Mouse (Mus musculus) bone marrow, adult 2 months (tissue): ENCODE results near the gene Fam169b. TPM values are rescaled to one million over a fixed set of nuclear protein-coding genes. Genes with fewer than 3 reads are reported as not detected.

Experiments
- H3K27ac ChIP-seq: fragments of 200-500 bp; 2 replicates; pipeline ENCODE4 v1.5.1; 2012; ENCODE audit warnings: low read depth, mild to moderate bottlenecking, control low read depth, inconsistent platforms, low read length; ENCODE audit not compliant: control insufficient read depth, poor library complexity, insufficient read depth
- H3K4me1 ChIP-seq: fragments of 200-500 bp; 2 replicates; pipeline ENCODE4 v1.6.1; 2011; ENCODE audit warnings: low read length; ENCODE audit not compliant: control insufficient read depth, insufficient read depth
- H3K4me3 ChIP-seq: fragments of 200-500 bp; replicated peaks from 2 replicates; pipeline ENCODE3; 2011; ENCODE audit warnings: mild to moderate bottlenecking, low read depth, low read length, control low read depth; ENCODE audit not compliant: control insufficient read depth
- CTCF ChIP-seq: fragments of 200-500 bp; IDR thresholded peaks from 2 replicates; pipeline ENCODE4 v1.5.1; 2011; ENCODE audit warnings: low read length, control low read depth; ENCODE audit not compliant: control insufficient read depth, insufficient read depth
- POLR2A ChIP-seq: fragments of 200-500 bp; IDR thresholded peaks from 2 replicates; pipeline ENCODE4 v1.6.1; 2011; ENCODE audit warnings: low read depth, mild to moderate bottlenecking, control low read depth, low read length, borderline replicate concordance; ENCODE audit not compliant: control insufficient read depth
- WGBS: fragments of 180-500 bp; shearing (Covaris S2); methylation state at CpG from one replicate; pipeline ENCODE4 v1.1.7; 2018; 5-methylcytosine and 5-hydroxymethylcytosine counted together
- polyA plus RNA-seq: library from polyadenylated mRNA; stranded (reverse); fragments of >200 nt; gene quantifications from 2 replicates; pipeline ENCODE4 v1.2.4, GENCODE M21; 2011; ENCODE audit warnings: low replicate concordance; ENCODE audit not compliant: missing spikeins, insufficient read depth, insufficient read length

Fam169b gene
- polyA plus RNA-seq, 1 experiment, result 3.5 TPM

DNA sequence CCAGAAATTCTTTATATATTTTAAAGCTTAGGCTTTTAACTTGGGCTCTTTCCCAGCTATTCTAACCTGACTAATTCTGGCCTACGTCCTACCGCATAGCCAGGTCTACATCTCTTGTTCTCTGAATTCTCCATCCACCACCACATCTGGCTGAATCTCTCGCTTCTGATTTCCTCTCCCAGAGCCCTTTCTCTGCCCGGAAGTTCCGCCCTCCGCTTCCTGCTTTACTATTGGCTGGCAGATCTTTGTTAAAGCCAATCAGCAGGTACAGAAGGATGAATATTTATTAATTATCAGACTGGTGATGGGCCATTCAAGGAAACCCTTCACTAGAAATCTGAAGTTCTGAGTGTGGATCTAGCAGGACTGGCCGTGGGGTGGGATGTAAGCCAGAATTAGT, 27.5 kb downstream of the Fam169b start:
- 80% methylated on average over 7 of the region's 7 CpGs for WGBS
- TF ChIP-seq CTCF (no peak), POLR2A (no peak)
- no peak overlapping the region for H3K27ac ChIP-seq
- H3K4me3 ChIP-seq, result no peak overlapping the region
- H3K4me1 ChIP-seq, result no peaks in the 10 kb centered on the region

DNA sequence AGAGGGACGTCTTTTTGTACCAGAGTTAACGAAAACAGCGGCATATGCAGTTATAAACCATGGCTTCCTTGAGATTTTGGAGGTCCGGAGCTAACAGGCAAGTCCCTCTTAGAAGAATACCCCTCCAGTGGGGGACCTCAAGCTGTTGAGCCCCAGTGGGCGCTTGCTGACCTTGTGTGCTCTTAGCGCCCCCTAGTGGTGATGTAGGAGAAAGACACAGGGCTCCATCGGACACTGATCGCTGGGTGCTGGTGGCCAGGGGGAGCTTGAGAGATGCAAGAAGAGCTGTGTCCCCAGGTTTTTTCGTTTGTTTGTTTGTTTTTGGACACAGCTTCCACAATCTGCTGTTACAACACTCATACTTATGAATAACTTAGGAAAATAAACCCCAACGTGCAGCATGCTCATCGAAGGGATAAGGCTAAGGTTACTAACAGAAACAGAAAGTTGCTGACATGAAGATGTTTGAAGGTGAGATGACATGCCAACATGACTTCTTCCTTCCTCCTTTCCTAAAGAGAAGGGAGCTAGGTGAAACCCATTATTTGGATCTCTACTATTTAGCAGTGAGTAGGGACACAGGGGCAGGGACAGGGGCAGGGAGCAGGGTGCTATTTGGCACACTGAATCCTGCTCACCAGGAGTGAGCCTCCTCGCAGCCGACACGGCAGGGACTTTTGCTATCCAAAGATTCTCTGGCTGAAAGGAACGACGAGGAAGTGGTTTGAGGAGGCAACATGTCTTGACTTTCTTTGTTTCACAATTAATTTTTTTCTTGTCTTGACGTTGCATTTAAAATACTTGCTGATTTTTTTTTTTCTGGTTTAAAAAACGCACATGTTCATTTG, 29.2 kb downstream of the Fam169b start:
- WGBS, result 13% methylated on average over 18 of the region's 18 CpGs
- Histone ChIP-seq H3K27ac (no peak overlapping the region), H3K4me3 (peak overlapping the region; percentile 33), H3K4me1 (no peaks in the 10 kb centered on the region)
- TF ChIP-seq POLR2A (no peak), CTCF (peak; percentile 93)

DNA sequence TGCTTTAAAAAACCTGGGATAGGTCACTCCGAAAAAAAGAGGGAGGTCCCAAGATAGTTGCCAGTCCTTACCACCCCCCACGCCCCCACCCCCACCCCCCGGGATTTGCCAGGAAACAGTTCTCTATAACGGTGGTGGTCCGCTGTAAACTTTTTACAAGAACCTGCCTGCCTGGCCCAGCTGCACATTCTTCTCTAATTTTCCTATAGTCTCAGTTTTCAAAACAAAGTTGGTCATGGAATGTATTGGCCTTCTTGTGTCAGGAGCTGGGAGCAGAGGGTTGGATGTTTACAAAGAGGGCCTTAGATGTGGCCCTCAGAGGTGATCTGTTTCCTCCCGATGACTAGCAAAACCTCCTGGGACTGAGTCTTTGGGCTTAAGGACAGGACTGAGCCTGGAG, 30.0 kb downstream of the Fam169b start:
- H3K4me3 ChIP-seq, result no peak overlapping the region
- H3K4me1 ChIP-seq, result no peaks in the 10 kb centered on the region
- H3K27ac ChIP-seq, result no peak overlapping the region
- TF ChIP-seq POLR2A, result no peak
- TF ChIP-seq CTCF, result no peak
- 54% methylated on average over 6 of the region's 6 CpGs for WGBS

DNA sequence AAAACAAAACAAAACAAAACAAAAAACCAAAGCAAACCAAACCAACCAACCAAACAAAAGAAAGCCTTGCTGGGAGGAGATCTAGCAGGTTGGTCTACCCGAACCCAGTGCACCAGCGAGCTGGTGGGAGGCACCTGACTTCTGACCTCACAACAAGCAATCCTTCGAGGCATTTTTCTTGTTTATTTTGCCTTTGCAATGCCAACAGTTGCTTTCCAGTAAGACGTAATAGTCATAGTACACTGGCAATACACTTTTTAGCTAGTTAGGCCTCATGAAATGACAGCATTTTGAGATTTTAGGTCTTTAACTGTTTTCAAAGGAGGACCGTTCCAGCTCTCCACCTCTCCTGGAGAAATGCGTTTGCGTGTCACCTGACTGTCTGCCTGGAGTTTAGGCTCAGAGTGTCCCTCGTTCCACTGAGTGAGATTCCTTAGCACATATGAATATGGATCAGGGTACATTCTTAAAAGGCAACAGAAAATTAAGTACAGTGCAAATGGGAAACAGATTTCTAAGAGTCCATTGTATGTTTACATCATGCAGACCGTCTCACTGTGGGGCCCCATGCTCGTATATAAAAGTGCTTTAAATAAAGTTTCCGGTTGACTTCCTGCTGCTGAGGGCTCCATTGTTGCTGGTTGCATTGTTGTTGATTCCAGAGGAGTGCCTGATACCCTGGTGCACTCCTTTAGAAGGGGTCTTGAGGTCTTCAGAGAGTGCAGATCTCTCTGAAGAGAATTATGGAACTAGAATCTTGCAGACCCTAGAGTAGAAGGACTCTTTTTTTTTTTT, 32.3 kb downstream of the Fam169b start:
- Histone ChIP-seq H3K4me1 (no peaks in the 10 kb centered on the region), H3K4me3 (no peak overlapping the region), H3K27ac (no peak overlapping the region)
- TF ChIP-seq CTCF, result no peak
- TF ChIP-seq POLR2A, result no peak
- WGBS, result 63% methylated on average over 11 of the region's 11 CpGs

DNA sequence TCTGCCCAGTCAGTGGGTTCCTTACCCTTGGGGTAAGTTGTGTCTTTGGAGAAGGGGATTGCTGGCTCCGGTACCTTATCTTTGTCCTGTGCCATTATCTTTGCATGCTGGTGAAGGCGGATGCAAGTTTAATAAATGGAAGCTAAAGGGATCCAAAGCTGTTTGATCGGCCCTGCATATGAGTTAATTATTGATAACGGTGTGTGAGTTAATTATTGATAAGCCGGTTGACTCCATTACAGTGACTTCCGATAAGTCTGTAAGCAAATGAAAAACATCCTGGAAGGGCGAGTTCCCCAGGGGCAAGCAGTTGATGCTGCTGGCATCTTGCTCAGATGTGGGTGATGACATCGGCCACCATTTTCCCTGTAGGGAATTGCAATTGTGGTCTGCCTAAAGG, 33.1 kb downstream of the Fam169b start:
- TF ChIP-seq POLR2A (no peak), CTCF (no peak)
- H3K4me3 ChIP-seq, result no peak overlapping the region
- H3K4me1 ChIP-seq, result no peaks in the 10 kb centered on the region
- 87% methylated on average over 8 of the region's 8 CpGs for WGBS
- H3K27ac ChIP-seq, result no peak overlapping the region

DNA sequence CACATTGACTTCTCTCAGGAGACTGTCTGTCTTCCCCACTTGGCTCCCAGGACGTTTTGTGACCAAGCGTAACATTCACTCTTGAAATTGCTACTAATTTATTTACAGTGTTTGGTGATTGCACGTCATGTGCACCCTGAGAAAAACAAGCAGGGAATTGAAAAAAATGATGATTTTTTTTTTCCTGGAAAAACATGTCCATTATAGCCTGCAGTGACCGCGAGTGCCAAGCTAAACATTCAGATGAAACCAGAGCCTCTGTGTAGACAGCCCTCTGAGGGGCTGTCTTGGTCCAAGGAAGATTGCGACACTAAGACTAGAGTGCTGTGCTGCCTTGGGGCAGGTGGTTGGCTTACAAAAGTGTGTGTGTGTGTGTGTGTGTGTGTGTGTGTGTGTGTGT, 37.8 kb downstream of the Fam169b start:
- Histone ChIP-seq H3K4me1 (no peaks in the 10 kb centered on the region), H3K4me3 (no peak overlapping the region), H3K27ac (no peak overlapping the region)
- WGBS, result 75% methylated on average over 6 of the region's 6 CpGs
- TF ChIP-seq POLR2A, result no peak
- no peak for TF ChIP-seq CTCF

DNA sequence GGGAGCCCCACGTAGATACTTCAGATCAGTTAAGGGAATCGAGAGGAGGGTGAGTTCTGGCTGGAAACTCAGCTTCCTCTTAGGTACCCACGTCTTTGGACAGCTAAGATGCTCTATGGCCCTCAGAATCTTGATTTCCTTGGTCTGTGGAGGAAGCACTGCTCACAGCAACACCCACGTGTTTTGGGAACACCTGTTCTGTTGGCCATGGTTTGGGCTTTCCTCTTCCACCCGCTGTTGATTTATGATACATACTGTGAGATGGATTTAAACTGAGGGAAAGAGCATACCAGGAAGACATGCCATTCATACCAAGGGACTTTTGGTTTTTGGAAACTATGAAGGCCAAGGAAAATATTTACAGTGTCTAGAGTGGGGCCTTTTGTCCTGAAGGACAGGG, 38.8 kb downstream of the Fam169b start:
- Histone ChIP-seq H3K27ac (no peak overlapping the region), H3K4me1 (no peaks in the 10 kb centered on the region), H3K4me3 (no peak overlapping the region)
- no peak for TF ChIP-seq POLR2A
- no peak for TF ChIP-seq CTCF
- WGBS, result 32% methylated on average over 5 of the region's 5 CpGs

DNA sequence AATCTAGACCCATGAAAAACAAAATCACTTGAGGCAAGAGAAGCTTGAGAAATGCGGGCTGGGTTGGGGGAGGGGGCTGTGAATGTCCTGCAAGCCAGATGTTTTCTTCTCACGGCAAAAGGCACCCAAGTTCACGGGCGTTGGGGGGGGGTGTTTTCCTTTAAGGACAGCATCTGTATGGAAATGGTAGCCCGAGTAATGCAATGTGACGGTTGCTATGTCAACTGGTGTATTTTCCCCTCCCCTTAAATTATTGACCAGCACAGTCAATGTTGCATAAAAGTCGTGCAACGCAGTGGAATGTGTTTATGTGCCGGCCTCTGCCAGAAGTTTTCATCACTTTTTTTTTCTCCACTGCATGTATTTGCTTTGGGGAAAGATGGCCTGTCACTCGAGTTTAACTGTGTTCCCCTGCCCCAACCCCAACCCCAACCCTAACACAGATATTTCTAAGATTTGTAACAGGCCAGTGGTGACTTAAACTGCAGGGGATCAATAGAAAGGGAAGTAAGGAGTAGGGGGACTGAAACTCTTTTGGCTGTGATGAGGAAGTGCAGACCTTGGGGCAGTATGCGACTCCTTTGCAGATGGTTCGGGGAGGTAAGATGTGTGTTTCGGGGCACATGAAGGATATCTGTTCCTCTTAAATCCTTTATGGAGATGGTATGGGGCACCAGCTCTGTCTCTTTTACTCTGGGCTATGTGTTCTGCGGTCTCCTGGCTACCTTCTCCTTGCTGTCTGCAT, 39.6 kb downstream of the Fam169b start:
- no peaks in the 10 kb centered on the region for H3K4me1 ChIP-seq
- TF ChIP-seq POLR2A, result no peak
- TF ChIP-seq CTCF, result no peak
- WGBS, result 67% methylated on average over 14 of the region's 14 CpGs
- no peak overlapping the region for H3K27ac ChIP-seq
- H3K4me3 ChIP-seq, result no peak overlapping the region
